Mouse (Mus musculus) WW6 (cell line): ENCODE measurements around the gene 4930518I15Rik.
"Not testable (repeated sequence)": the region's sequence is repeated elsewhere in the genome, so short reads cannot be mapped to it uniquely, and the experiment has no call there.

Source experiments
- DNase-seq: peaks from one replicate; pipeline ENCODE4 v3.0.0-alpha.2; 2013; ENCODE audit warnings: low read depth, low spot score

4930518I15Rik gene

GRCm38 (mm10) chr2:156843331-156843730 is 14.4 kb downstream of the 4930518I15Rik start:
- no peak for DNase-seq

- no peak for DNase-seq
These were observed 15.0 kb downstream of the 4930518I15Rik start for GRCm38 (mm10) chr2:156842711-156843110.

- DNase-seq, result no peak
These were observed 15.7 kb downstream of the 4930518I15Rik start for GRCm38 (mm10) chr2:156841841-156842706.

- DNase-seq, result no peak
These were observed 16.5 kb downstream of the 4930518I15Rik start for GRCm38 (mm10) chr2:156841028-156841840.

- DNase-seq, result no peak
These were observed 17.3 kb downstream of the 4930518I15Rik start for GRCm38 (mm10) chr2:156840301-156841027.

GRCm38 (mm10) chr2:156839319-156840191 is 18.2 kb downstream of the 4930518I15Rik start, which contains the start of gene Tgif2:
Gene Tgif2, plus strand, starts transcription at chr2:156840007.
- DNase-seq, result peak; percentile 92

GRCm38 (mm10) chr2:156838839-156839238 is 18.9 kb downstream of the 4930518I15Rik start:
- DNase-seq, result no peak

GRCm38 (mm10) chr2:156834336-156834735 is 23.4 kb downstream of the 4930518I15Rik start:
- no peak for DNase-seq

GRCm38 (mm10) chr2:156825128-156825527 is 32.6 kb downstream of the 4930518I15Rik start:
- DNase-seq, result not testable (repeated sequence)

- DNase-seq, result no peak
These were observed 41.6 kb downstream of the 4930518I15Rik start for GRCm38 (mm10) chr2:156816116-156816515.

GRCm38 (mm10) chr2:156815412-156815811 is 42.3 kb downstream of the 4930518I15Rik start:
- DNase-seq, result no peak

GRCm38 (mm10) chr2:156814893-156815292 is 42.9 kb downstream of the 4930518I15Rik start:
- DNase-seq, result no peak

GRCm38 (mm10) chr2:156814344-156814801 is 43.4 kb downstream of the 4930518I15Rik start:
- no peak for DNase-seq

- no peak for DNase-seq
These were observed 46.2 kb downstream of the 4930518I15Rik start for GRCm38 (mm10) chr2:156811556-156811955.

GRCm38 (mm10) chr2:156810716-156811115 is 47.0 kb downstream of the 4930518I15Rik start:
- no peak for DNase-seq

- DNase-seq, result peak; percentile 47
These were observed 48.2 kb downstream of the 4930518I15Rik start for GRCm38 (mm10) chr2:156809579-156809978.

GRCm38 (mm10) chr2:156806886-156807285 is 50.9 kb downstream of the 4930518I15Rik start:
- DNase-seq, result no peak
